Mouse (Mus musculus): ENCODE results near the gene Otub2.

DNA sequence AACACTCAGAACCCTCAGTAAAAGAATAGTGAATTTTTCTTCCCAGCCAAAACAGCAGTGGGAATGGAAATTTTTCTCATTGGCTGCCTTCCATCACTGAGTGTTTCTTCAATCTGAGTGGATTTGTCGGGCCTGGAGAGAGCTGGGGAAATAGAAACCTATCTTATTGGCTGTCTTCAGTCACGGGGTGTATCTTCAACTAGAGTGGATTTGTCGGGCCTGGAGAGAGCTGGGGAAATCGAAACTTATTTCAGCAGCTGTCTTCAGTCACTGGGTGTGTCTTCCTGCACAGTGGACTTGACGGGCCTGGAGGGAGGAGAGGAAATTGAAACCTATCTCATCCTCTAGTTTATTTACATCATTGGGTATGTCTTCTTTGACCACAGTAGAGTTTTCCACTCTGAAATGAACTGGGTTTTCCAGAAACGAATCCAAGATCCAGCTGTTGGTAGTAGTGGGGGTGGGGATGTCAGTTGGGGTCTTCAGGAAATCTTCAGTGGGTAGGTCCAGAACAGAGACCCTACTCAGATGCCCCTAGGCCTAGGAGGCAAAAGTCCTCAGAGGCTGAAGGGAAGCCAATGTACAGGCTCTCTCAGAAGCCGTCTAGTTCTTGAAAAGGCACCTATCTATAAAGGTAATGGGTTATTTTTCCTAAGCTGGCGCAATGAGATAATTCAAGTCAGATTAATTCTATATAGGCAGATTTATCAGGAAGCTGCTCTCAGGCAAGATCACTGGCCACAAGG is 45.7 kb downstream of the Otub2 start, which contains the start of gene Ifi27:
- peak; percentile 49; the same call in 1 of the 2 replicates for TF ChIP-seq POLR2A (IDR thresholded peaks at IDR 0.05; ENCODE audit: low read depth, low read length)
- TF ChIP-seq CTCF (IDR thresholded peaks at IDR 0.05; ENCODE audit: extremely low read depth, insufficient read depth, insufficient read length, insufficient replicate concordance): no peak

Data from spleen, adult 2 months (tissue).